Mouse (Mus musculus) heart, postnatal 14 days (tissue): ENCODE results near the gene Mad2l1bp. TPM values are rescaled to one million over a fixed set of nuclear protein-coding genes. Genes with fewer than 3 reads are reported as not detected.

Source experiments
- DNase-seq, 2 experiments: peaks; one replicate each; pipeline ENCODE4 v3.0.0; 2021 to 2022
- intact Hi-C: fragments of 180-260 bp; cut with DNase I; formaldehyde crosslinking; loops from one replicate; pipeline ENCODE4 v1.15.1; 2025
- total RNA-seq, 2 experiments: library from RNA; stranded (reverse); gene quantifications; 2 replicates each; pipeline ENCODE4 v1.2.3; 2021

Gene Mad2l1bp
- total RNA-seq, 2 experiments from 2014 or later: 22.2 to 27.6 TPM

DNA sequence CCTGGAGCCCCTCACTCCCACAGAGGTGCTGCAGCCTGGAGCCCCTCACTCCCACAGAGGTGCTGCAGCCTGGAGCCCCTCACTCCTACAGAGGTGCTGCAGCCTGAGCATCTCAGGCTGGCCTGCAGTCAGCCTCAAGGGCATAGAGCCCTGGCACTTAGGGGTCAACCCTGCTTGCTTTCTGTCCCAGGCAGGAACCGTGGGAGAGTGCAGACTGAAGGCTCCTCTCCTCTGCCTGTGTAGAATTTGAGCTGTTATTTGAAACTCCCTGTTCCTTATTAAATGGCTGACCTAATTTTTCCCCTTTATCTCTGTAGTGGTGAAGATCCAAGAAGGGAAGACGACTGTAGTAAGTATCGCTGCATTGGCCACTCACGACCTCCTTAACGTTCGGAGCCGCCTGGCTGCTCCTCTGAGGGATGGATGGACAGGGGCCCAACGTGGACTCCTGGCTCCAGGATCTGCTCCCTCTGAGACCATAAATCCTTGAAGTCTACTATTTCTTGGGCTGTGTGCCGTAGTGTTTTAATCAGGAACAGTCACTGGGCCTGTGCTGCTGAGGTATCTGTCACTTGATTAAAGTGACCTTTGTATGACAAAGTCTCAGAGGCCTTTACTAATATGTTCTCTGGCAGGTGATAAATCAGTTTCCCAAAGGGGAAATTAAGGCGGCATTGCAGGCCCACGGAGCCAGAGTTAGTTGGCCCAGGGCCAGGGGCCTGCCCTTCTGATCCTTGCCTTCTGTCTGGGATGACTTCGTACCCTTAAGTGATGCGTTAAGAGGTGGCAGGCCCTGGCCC lies 35.5 kb downstream of the Mad2l1bp start:
- intact Hi-C loops: no loop called here
- no peak for DNase-seq

DNA sequence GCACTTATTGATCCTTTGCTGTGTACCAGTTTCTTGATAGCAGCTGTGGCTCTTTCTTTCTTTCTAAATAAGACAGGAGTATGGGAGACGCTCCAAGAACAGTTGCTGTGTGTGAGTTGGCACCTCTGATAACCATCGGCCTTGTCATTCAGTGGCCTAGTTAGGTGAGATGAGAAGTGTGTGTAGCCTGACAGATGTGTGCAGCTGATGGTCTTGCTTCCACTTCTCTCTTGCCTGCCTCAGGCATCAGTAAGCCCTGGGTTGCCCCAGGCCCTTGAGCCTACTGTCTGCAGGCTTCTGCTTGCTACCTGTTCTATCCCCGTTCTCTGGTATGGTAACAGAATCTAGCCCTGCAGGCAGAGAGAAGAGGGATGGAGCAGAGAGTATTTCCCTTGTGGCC lies 36.5 kb downstream of the Mad2l1bp start:
- intact Hi-C loops: no loop called here
- DNase-seq: no peak

DNA sequence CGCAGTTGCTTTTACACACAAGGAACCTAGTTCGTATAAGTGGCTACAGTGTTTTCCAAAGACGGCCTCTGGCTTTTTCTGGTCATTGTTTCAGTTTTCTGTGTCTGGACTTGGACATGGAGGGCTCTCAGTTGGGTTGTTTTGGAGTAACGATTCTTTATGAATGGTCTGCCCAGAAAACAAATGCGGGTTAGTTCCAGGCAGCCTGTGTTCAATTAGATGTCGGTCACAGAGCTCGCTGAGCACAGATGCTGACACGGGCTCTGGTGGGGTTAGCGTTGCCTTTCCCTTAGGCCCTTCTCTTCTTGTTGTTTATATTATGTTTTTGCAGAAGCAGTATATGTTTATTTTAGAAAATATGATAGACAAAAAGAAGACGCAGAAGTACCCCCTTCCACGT lies 37.2 kb downstream of the Mad2l1bp start:
- no peak for DNase-seq
- intact Hi-C loops: no loop called here

DNA sequence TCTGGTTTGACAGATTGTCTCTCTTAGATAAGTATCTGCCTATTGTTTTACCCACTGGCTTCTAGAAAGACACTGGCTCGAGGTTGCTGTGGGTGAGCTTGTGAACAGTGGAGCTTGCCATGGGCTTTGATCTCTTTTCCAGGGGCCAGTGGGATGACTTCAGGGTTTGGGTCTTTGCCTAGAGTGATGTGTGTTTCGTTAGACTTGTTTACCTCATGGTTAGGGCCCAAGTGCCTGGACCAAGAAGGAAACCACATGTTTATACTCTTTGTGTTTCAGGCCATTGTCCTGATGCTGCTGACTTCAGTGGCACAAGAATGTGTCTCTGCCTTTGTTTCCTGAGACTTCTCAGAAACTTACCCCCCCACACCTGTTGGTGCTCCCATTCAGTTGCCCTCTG lies 37.9 kb downstream of the Mad2l1bp start:
- DNase-seq: no peak

DNA sequence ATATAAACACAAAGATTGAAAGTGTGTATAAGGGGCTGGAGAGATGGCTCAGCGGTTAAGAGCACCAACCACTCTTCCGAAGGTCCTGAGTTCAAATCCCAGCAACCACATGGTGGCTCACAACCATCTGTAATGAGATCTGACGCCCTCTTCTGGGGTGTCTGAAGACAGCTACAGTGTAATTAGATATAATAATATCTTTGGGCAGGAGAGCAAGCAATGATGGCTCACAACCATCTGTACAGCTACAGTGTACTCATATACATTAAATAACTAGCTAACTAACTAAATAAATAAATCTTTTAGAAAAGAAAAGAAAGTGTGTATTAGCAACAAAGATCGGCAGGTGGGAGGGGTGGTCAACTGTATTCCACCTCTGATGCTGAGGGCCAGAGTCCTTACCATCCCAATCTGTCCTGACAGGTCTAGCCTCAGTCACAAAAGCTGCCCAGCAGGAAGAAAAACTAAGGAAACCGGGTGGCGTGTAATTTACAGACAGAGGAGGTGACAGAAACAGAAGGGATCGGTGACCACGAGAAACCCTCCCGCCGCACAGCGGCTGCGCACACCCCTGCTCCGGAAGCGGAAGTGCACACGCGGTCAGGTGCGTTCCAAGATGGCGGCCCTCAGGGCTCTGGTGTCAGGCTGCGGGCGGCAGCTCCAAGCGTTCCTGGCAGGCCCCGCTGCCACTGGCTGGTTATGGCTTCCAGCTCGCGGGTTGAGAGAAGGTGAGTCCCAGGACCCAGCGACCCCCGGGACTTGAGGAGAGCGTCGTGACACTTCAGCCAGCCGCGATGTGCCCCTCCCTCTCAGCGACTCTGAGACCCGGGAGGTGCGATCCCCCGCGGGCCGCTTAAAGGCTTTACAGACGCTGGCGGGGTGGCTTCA lies 42.7 kb downstream of the Mad2l1bp start, which contains the start of gene Mrps18a:
Mrps18a (plus strand) TSS at position 585 of the 888 bp plus-strand sequence.
- intact Hi-C loops: no loop called here
- DNase-seq: peak; percentile 83 to 87

More for the DNA sequence above, 37.9 kb downstream of the Mad2l1bp start:
- intact Hi-C loops: no loop called here

DNA sequence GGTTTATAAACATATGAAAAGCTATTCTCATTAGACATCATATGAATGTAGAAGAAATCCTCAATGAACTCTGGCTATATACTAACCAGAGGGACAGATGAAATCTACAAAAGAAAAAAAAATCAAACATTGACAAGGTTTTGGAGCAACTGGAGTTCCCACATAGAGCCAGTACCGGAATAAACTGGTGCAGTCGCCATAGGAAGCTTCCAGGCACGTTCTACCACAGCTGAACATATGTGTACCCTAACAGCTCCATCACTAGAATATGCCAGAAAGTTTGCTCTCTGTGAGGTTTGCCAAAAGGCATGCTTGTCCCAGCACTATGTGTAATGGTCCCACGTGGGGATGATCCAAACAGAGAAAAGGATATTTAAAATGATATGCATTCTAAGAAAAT lies 45.1 kb downstream of the Mad2l1bp start:
- intact Hi-C loops: no loop called here
- DNase-seq: no peak

DNA sequence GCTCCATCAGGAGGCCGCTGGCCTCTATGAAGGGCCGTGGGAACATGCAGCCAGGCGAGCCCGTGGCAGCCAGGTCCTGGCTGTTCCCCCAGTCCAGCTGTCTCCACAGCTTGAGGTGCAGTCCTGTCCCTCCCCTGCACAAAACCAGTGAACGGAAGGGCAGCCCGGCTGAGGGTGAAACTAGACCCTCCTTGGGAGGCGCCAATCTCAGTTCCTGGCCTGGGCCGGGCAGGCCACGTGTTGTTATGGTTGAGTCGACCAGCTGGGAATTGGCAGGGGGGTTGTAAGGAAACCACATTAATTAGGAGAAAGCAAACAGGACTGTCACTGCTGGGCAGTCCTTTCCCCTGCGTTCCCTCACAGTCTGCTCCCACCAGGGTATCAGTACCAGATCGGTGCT lies 48.9 kb downstream of the Mad2l1bp start:
- intact Hi-C loops: no loop called here
- peak; percentile 70 to 71 for DNase-seq

DNA sequence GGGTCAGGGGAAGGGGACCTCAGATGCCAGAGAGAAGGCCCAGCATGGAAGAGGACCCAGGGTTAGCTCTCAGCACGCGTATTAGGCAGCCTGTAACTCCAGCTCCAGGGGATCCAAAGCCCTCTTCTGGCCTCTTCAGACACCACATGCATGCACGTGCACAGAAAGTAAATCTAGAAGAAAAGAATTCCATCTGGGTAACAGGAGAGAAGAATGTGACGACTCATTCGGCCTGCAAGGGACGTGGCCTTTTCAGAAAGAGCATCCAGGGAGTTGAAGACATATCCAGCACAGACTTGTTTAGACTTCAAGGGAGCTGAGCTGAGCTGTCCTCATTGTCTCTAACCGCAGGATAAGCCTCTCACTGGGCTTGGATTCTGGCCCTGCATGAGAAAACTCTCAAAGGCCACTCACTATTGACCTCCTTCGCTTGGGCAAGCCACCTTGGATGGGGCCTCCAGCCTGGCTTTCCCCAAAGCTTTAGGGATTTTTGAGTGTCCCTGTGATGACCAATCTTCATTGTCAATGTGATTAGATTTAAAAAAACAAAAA lies 50.7 kb downstream of the Mad2l1bp start:
- no peak for DNase-seq
- intact Hi-C loops: no loop called here

DNA sequence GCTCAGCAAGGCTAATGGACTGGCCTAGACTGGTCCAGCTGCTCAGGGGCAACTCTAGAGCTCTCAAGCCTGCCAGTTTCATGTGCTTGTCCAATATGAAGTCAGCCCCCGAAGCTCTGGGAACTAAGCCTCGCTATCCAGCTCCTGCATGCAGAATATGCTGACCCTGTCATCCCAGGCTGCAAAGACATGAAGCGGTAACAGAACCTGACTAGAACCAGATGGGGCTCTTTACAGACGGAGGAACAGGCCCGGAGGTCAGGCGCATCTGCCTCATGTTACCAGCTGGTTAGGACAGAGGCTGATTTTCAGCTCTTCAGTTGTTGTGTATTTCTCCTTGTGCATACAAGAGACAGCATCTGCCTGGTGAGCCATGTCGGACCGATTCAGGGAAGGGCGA lies 51.4 kb downstream of the Mad2l1bp start:
- intact Hi-C loops: no loop called here
- DNase-seq: no peak

DNA sequence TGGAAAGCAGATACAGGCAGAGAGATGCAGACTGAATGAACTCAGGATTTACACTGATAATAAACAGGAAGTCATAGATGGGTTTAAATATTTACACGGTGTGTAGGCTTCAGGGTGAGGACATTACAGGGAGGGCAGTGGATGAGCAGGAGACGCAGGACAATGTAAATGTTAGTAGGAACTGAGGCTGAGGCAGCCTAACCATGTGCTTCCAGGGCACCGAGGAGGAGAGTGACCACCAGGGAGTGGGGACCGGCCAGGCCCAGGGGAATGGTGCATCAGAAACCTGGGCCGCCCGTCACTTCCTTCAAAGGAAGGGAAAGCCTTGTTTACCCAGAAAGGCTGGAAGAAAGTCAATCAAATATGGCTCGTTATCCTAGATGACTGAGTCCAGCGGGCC lies 54.8 kb downstream of the Mad2l1bp start:
- intact Hi-C loops: no loop called here
- no peak for DNase-seq

Other genes starting within 250 kb of the Mad2l1bp start
- 100 to 1,000 TPM; 275 TPM for gene Vegfa, start 121.2 kb downstream of the Mad2l1bp start, total RNA-seq
- 100 to 1,000 TPM; 115 to 119 TPM for gene Mrps18a, start 42.6 kb downstream of the Mad2l1bp start, total RNA-seq
- 1 to 10 TPM; 1.1 to 1.4 TPM for gene Rsph9, start 9.3 kb downstream of the Mad2l1bp start, total RNA-seq
- 10 to 100 TPM; 85.3 TPM for gene Gtpbp2, start 7.5 kb upstream of the Mad2l1bp start, total RNA-seq
- gene Polh, start 49.1 kb upstream of the Mad2l1bp start, total RNA-seq: 10 to 100 TPM in 1 of 2 experiments, 1 to 10 TPM in 1; 9.7 to 10.6 TPM
- gene Xpo5, start 49.2 kb upstream of the Mad2l1bp start, total RNA-seq: 10 to 100 TPM; 18.7 to 20.6 TPM
- gene Polr1c, start 94.5 kb upstream of the Mad2l1bp start, total RNA-seq: 10 to 100 TPM; 19.1 to 27.3 TPM
- 10 to 100 TPM; 72.4 to 77.7 TPM for gene Yipf3, start 94.5 kb upstream of the Mad2l1bp start, total RNA-seq
- gene Lrrc73, start 100.0 kb upstream of the Mad2l1bp start, total RNA-seq: under 1 TPM; 0.50 to 0.85 TPM
- gene Tjap1, start 129.5 kb upstream of the Mad2l1bp start, total RNA-seq: 10 to 100 TPM; 40.6 to 42.9 TPM
- under 1 TPM; 0.68 to 0.84 TPM for gene Dlk2, start 143.9 kb upstream of the Mad2l1bp start, total RNA-seq
- 1 to 10 TPM; 4.6 to 5.4 TPM for gene Abcc10, start 174.8 kb upstream of the Mad2l1bp start, total RNA-seq
- gene Zfp318, start 230.2 kb upstream of the Mad2l1bp start, total RNA-seq: 10 to 100 TPM; 19.2 TPM